Mouse (Mus musculus) cerebellum, postnatal 4 days (tissue): ENCODE data around the gene Phf21b.

Source experiments
- DNase-seq, 2 experiments: peaks; one replicate each; pipeline ENCODE4 v3.0.0; 2022; ENCODE audit warnings: low spot score in 2 of 2, mixed read lengths in 1 of 2

Gene Phf21b

DNA sequence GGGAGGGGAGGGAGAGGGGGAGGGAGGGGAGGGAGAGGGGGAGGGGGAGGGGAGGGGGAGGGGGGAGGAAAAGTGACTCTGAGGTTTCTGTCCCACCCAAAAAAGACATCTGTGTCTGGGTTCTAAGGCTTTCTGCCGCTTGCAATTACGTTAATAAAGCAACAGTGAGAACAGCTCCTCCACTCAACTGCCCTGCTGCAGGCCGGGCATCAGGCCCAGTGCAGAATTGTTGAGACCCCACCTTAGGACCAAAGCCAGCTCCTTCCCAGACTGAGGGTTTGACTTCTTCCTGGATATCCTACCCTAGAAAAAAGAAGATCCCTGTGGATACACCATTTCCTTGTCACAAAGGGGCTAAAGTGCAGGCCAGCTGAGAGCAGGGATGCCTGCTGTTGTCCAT is 9.6 kb downstream of the Phf21b start:
- DNase-seq: peak in 1 of 2 experiments; percentile 30

DNA sequence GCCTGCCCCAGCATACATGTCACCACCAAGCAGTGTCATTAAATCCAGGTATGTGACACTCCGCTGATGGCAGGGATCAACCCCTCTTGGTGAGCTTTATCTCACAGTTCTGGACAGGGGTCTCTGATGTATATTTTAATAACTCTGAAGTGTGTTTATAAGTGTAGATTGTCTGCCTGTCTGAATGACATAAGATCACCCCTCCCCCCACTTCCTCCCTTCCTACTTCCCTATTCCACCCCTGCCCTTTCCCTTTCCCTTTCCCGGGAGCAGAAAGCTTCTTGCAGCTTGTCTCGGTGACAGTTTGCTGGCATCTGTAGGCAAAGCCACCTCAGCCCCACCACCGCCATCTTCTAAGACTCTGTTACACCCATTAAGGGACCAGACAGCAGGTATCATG is 11.0 kb downstream of the Phf21b start:
- DNase-seq: no peak

DNA sequence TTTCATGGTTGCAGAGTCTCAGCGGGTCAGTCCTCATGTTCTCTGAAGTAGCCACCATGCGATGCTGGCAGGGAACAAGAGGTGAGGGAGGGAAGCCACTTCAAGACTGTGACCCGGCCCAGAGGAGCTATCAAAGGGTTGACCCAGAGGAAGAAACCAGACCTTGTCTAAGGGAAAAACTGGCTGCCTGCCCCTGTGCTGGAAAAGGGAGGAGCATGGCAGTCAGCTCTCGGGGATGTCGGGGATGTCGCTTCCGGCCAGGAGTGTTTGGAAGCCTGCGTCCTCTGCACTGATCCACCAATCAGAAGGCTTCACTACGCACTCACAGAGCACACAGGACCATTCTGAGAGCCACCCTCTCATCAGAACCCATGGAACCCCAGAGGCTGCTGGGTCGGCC is 12.8 kb downstream of the Phf21b start:
- DNase-seq: no peak

DNA sequence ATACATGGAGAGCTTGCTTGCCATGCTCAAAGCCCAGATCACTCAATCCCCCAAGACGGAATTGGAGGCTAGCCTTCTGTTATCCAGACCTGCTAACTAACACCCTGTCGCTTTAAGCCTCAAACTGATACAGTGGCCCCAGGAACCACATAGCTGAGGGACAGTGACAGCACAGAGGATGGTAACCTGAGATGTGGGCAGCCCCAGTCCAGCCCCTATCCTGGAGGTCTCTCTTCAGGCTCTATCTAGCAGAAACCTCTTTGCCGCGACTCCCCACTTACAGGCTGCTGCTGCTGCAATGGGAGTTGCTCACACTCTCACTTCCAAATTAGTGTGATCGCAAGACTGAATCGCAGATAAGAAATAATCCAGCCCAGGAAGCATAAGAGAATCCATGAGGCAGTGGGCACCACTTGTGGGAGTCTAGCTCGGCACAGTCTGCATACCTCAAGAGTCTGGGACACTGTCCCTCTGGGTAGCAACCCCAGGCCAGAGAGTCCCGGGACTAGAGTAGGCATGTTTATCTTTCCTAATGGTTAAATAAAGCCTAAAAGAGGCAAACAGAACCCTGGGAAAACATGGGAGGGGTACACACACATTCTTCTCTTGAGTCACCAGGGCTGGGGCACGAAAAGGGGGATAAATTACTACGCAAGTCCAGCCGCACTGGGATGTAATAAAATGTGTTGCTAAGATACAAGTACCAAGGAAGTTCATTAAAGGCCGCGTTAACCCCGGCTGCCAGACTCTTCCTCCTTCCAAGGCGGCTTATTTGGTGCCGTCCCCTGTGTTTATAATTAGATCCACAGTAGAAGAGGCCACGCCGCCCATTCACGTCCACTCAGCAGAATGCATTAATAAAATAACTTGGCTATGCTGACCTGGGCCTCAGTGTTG is 13.7 kb downstream of the Phf21b start:
- DNase-seq: no peak

DNA sequence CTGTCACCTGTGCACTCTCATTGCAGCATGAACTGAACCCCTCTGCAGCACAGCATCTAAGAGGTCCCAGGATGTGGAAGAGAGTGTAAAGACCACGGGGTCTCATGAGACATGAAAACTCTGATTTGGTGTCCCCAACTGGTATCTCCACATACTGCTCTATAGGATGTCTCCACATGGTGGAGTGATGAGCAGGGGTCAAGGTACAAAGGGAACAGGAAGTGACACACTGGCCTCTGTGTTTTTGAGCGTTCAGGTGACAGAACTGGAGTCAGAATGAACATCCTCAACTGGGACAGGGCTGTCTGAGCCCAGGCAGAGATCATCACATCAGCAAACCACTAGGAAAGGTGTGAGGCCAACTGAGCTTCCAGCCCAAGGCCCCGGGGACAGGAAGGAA is 15.3 kb downstream of the Phf21b start:
- no peak for DNase-seq

DNA sequence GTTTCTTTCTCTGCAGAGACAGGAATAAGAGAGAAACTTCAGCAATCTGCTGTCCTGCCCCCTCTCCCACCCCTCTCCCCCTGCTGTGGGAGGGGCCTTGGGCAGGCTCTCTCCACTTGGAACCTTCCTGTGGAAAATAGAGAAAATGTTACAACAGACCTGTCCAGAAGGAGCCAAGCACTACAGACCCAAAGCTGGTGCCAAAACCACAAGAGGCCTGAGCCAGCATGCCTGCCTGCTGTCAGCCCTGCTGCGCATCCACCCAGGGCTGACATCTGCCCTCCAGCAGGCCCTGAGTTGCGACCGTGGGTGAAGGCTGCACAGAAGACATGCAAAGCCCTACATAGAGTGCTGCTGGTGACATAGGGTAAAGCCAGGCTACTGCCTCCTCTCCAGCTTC is 16.3 kb downstream of the Phf21b start:
- no peak for DNase-seq

DNA sequence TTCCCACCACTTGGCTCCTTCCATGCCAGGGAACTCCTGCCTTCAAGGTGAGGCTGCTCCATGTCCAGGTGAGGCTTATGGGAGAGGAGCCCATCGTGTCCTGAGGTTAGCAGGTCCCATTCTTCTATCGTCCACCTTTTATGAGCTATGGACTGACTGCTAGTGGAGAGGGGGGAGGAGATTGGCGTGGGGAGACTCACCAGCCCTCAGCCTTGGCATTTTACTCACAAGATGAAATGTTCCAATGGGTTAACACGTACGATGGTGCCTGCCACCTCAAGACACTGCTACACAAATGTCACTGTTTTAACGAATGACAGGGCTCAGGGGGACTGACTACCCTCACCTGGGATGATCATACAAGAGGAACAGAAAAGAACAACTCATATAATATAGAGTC is 18.0 kb downstream of the Phf21b start:
- DNase-seq: no peak

DNA sequence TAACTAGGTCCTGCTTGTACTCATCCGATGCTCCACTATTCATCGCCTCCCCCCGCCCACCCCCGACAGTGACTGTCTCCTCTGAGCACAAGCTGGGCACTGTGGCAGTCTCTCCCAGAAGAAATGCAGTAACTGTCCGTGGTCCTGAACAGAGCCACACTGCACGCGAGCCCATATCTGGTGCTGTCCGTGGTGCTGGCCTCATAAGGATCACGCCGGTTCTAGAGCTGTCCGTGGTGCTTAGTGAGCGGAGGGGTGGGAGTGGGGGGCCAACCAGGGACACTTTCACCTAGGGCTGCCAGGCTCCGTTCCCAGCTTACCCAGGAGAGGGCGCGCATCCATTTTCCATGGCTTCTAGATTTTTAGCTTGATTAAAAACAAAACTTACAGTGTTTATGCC is 26.4 kb downstream of the Phf21b start:
- peak; percentile 55 to 73 for DNase-seq

DNA sequence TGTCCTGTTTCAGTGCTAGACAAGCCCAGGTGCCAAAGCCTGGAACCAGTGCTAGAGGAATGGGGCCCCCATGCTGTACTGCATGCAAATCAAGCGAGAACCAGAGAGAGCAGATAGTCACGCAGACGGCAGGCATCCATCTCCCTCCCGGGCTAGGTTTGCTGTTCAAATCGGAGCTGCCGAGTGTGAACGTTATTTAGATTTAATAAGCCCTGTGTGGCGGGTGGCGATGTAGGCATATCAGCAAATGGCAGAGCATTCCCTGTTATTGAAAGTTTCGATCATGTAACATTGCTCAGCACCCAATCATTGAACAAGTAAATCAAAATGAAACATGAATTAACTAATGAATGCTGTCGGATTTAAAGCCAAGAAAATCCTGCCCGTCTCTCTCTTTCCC is 27.2 kb downstream of the Phf21b start:
- DNase-seq: no peak

DNA sequence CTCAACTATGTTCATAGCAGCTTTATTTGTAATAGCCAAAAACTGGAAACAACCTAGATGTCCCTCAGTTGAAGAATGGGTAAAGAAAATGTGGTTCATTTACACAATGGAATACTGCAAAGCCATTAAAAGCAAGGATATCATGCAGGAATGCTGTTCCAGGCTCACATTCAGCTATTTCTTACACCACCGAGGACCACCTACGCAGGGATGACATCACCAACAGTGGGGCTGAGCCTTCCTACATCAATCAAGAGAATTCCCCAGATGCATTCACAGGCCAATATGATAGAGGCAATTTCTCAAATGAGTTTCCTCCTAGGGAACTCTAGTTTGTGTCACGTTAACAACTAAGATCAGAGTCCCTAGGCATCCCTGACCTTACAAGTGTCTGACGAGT is 32.8 kb downstream of the Phf21b start:
- no peak for DNase-seq

DNA sequence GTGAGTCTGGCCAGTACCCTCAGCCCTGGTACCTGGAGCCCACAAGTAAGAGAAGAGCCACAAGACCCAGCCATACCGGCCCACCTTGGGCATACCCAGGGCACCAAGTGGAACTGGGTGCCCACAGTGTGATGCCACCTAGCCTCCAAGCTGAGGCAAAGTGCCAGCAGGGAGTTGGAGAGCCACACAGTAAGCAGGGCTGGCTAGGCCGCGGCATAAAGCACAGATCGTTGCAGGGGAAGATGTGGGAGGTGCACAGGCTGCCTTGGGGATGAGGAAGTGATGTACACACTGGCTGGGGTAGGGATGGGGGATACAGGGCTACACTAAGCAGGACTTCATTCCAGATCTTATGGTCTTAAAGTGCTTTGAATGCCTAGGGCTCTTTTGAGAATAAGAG is 35.0 kb downstream of the Phf21b start:
- DNase-seq: no peak

DNA sequence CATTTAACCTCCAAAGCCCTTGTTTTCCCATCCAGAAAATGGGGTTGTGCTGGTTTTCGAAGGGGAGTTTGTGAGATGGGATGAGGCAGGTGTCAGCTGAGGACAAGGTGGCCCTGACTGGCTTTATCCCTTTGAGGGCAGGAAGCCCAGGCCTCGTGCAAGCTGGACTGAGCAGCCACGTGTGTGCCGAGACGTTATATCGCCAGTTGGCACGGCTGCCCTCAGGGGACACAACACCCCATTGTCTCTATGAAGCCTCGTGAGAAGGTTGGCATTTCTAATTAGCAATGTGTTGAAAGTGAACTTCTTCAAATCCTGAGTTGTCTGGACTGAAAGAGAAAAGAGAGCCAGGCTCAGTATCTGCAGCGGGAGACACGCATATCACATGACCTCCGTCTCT is 37.6 kb downstream of the Phf21b start:
- DNase-seq: peak in 1 of 2 experiments; percentile 24

DNA sequence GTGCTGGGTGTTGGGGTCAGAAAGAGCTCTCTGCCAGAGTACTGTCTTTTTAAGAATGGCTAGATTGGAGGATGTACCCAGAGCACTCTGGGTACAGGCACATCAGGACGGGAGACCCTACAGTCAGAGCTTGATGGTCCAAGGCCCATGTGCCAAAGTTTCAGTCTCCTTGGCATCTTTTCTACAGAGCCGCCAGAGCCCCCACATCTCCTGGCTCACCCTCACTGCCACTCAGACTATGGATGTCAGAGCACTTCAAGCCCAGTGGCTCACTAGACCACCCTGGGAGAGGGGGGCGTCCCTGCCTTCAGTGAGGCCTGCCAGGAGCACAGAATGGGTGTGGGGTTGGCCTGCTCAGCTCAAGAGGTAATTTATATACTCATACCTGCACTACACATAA is 38.3 kb downstream of the Phf21b start:
- no peak for DNase-seq

DNA sequence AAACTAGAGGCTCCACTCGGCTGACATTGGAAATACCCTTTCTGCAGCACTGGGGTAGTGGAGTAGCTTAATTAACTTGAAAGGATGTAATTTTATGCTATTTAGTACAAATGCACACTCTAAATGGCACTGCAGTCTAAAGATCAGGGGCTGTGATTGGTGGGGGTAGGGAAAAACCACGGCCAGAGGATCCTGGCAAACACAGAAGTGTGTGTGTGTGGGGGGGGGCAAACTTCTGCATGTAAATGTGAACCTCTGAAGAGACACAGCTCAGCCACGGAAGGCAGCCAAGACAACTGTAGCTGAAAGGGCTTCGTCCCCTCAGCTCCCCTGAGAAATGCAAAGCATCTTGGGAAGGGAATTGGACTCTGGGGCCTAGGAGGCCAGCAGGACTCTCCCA is 40.7 kb downstream of the Phf21b start:
- no peak for DNase-seq

DNA sequence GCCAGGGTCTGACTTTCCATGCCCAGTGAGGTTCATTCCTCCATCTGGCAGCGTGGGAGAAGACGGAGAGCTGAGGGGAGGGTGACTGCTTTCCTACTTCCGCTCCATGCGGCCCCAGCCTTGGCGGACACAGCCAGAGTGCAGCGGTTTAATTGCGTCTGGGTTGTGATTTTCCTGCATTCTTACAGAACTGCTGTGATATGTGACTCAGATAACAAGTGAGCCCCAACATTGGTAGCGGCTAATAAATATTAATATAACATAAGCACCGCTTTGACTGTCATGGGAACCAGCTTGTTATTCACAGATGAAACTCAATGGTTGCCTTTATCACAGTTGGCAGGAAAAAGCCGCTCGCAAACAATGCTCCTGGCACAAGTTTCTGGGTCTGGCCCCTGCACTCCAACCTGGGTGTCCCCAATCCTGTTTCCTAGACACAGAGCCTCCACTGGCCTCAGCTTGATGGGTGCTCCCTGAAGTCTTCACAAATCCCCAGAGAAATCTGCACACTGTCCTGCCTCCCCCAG is 43.0 kb downstream of the Phf21b start:
- peak in 1 of 2 experiments; percentile 32 for DNase-seq

DNA sequence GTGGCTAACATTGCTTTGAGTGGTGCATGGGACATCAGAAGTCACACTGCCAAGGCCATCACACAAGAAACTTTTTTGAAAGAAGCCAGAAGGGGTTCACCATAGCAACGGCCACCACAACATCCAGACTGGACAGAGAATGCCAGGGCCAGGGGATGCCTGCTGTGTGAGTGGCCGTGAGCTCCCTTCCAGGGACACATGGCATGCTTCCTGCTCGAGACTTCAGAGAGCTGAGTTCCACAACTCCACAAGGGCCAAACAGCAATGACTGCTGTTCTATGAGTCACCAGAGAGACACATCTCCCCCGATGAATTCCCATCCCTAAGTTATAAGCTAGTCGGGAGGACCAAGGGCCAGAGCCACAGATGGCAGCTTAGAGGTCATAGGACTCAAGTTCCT is 44.7 kb downstream of the Phf21b start:
- DNase-seq: no peak

DNA sequence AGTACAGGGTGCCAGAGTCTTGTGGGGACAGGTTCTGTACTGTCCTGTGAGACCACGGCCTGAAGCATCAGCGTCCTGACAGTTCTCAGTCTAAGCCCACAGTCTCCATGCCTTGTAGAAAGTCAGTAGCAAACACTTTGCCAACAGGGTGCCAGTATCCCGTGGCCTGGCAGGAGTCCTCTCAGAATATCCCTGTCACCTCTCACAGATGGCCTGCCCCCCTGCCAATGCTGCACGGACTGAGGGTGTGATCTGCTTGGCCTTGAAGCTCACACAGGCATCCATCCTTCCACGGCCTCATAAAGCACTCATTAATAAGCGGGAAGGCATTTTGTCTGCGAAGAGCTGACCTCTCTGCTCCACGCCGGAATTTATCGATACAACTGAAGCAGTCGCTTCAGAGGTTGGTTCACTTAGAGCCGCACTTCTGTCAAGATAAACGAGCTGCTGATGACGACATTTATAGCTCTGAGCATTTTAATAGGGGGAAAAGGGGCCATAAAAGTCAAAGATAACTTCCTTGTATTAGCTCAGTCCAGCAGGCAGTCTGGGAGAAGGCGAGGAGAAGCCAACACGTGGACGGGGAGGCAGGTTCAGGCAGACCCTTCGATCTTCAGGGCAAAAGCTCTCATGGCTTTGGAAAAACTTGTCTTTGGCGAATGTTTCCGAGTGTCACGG is 46.4 kb downstream of the Phf21b start:
- DNase-seq: no peak

DNA sequence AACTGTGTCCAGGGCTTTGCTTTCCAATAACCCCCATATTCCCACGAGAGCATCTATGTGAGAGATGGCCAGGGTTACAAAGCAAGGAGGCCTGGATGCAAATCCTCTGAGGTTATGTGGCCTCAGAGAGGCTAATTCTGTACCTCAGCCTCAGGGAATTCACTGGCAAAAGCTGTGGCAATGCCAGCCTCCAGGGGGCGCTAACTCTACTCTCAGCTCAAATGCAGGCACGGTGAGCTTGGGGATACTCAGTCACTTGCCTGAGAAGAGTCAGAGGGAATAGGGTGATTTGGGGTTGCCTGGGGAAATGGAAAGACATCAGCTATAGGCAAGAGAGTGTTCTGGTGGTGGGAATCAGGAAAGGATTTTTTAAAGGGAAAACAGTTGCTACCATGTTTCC is 52.2 kb downstream of the Phf21b start:
- peak in 1 of 2 experiments; percentile 71 for DNase-seq

DNA sequence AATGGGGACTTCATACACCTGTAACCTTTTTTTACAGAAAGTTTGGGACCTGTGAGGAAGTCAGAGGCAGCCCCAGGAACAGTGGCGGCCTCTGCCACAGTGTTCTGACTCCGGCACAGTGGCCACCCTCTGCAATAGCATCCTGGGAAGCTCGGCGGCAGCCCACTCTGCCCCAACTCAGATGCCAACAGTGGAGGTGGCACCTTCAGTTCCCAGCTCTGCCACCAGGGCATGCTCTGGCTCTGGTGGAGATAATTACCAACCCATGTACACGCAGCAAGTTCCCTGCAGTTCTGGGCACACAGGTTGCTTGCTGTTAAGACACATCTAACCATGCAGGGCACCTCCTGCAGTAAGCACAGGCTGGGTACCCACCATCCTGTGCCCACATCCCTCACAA is 55.7 kb downstream of the Phf21b start:
- peak; percentile 60 to 76 for DNase-seq

DNA sequence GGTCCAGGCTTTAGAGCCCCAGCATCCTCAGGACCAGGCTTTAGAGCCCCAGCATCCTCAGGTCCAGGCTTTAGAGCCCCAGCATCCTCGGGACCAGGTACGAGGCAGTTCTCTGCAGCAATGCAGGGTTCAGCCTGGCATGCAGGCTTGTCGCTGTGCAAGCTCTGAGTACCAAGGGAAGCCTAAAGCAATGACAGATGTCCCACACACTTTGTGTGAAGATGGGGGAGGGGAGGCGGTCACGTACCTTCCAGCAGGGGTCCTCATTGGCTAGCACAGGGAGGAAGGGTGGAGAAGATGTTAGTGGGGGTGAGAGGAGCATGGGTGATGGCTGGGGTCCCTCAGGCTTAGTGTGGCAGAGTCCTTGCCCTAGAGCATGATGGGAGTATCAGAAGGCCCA is 62.2 kb downstream of the Phf21b start:
- no peak for DNase-seq

DNA sequence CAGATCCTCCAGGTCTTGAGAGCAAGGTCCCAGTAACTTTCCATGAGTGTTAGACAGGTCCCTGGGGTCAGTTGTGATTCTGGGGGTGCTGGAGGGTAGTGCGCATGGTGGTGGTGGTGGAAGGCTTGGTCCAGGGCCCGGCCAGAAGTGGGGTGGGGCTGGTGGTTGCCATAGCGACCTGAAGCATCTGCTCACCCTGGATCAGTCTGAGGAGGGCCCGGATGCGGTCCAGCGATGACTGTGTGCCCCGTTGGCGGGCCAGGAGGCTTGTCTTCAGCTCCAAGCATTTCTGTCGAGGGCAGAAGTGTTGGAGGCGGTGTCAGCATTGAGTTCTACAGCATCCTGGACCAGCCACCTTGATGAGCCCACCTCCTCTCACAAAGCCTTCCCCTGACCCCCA is 68.7 kb downstream of the Phf21b start:
- DNase-seq: no peak

DNA sequence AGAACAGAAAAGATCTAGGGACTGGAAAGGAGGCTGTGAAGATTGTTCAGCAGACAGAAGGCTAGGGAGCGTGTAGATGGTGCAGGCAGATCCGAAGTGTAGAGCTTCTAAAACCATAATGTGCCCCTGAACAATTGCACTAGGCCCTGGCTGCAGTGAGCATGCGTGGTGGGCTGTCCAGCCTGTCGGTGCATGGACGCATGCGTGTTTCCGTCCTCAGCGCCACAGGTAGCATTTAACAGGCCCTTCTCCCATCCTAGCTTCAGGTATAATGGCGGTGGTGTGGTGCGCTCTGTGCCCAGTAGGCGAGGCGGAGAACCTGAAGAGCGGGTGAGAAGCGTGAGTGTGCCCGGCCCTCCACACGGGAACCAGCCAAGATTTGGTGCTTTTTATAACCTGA is 71.0 kb downstream of the Phf21b start:
- no peak for DNase-seq

DNA sequence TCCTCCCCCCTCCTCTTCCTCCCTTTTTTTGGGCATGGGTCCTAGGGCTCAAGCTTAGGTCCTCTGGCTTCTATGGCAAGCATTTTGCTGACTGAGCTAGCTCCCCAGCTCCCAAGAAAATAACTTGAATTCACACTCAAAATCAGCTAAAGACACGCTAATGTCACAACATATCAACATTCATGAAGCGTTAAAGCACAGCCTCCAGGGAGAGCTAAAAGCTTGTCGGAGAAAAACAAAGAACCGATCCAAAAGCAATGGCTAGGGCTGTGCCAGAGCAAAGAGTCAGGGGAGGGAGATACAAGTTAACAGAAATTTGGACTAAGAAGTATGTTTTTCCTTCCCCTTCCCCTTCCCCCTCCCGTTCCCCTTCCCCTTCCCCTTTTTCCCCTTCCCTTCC is 77.3 kb downstream of the Phf21b start:
- no peak for DNase-seq
